Mouse (Mus musculus) kidney, adult 2 months (tissue): ENCODE data around the gene Fbxo24.

ENCODE experiments used
- CTCF ChIP-seq: fragments of 200-500 bp; conservative IDR thresholded peaks from 2 replicates; pipeline ENCODE4 v1.5.1; 2011; ENCODE audit warnings: low read depth, mild to moderate bottlenecking, control low read depth, low read length, moderate library complexity, mixed read lengths; ENCODE audit not compliant: insufficient read depth, insufficient read length
- POLR2A ChIP-seq: fragments of 200-500 bp; IDR thresholded peaks from one replicate; pipeline ENCODE4 v1.6.1; 2011; ENCODE audit warnings: low read depth, low read length, control low read depth

DNA sequence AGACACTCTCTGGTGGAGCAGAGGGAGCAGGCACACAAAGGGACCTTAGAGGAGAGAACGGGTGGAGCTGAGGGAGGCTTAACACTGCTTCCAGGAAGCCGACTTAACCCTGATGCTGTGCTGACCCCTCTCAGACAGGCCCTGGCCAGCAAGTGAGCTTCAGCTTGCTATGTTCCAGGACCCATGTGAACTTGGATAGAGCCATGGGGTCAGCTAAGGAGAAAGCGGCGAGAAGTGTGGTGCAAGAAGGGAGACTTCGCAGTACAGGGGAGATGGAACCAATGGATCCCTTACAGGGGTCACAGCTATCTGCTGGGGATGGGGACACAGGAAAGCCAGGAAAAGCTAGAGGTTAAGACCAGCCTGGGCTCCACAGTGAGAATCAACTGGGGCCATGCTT, 15.7 kb downstream of the Fbxo24 start:
- TF ChIP-seq CTCF (no peak), POLR2A (no peak)
